Mouse (Mus musculus) cortical plate, adult 2 months (tissue): ENCODE measurements around the gene Rab11fip4.

Experiments used
- CTCF ChIP-seq: fragments of 200-500 bp; IDR thresholded peaks from 2 replicates; pipeline ENCODE4 v1.5.1; 2011; ENCODE audit warnings: mild to moderate bottlenecking, control low read depth, low read length; ENCODE audit not compliant: insufficient read depth; ENCODE audit errors: extremely low read depth
- POLR2A ChIP-seq: fragments of 200-500 bp; IDR thresholded peaks from 2 replicates; pipeline ENCODE4 v1.6.1; 2011; ENCODE audit warnings: mild to moderate bottlenecking, low read length, control low read depth; ENCODE audit not compliant: insufficient read depth; ENCODE audit errors: extremely low read depth

DNA sequence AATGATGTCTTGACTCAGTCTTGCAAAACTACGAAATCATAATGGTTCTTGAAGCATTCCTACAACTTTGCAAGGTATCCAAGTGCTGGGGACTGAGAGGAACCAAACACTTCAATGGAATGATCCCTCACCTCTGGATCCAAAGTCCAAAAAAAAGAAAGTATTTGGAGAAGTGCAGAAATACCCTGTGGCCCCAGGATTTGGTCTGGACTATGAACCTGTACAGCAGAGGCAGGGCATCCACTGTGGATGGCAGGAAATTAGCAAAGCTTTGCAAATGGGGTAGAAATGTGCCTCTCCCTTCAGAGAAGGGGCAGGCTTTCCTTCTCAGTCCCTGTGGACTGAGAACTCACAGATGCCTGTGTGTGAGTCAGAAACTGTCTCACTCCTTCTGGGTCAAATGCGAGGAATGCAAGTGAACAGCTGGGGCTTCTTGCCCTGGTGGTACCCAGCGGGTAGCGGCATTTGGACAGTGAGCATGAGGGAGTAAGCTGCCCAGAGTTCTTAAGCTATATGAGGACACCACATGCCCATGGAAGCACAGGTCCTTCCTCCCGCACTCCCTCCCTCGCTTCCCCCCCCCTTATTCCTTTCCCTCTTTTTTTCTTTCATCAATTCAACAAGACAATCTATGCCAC lies 147.0 kb downstream of the Rab11fip4 start:
- TF ChIP-seq CTCF (no peak), POLR2A (no peak)
